Mouse (Mus musculus): ENCODE measurements at regions not wholly inside any gene's neighbourhood (a gene's known extent, or its start where the extent isn't known, plus 50 kb on each side); places are given as distances from the start of the nearest gene placed in this dataset.

DNA sequence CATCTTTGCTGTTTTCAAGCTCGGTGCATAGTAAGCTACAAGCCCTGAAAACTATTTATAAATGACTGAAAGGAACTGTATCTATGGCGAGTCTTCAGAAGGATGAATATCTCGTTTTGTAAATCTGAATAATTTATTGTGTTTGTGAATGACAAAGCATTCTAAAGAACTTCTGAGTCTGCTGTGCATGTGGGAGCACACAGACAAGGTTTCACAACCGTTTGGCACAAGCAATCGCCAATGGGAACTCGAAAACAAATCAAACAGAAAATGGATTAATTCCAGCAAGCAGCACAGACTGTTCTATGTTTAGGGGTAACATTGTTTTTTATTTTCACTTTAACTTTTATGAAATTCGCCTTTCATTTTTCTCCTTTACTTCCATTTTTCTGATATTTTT lies 486.0 kb downstream of the Tdrd3 start:
- Histone ChIP-seq H3K27me3 (ENCODE audit: control insufficient read depth, insufficient read depth, low read length) (no peaks in the 10 kb centered on the region), H3K36me3 (ENCODE audit: control insufficient read depth, insufficient read depth, low read length) (no peaks in the 10 kb centered on the region), H3K4me2 (replicated peaks; ENCODE audit: low read depth, low read length) (no peak overlapping the region), H3K9ac (replicated peaks; ENCODE audit: low read depth, low read length) (no peak overlapping the region), H3K4me3 (ENCODE audit: low read depth, low read length) (no peak overlapping the region), H3K9me3 (ENCODE audit: control insufficient read depth, low read depth, low read length) (no peaks in the 10 kb centered on the region), H3K4me1 (ENCODE audit: control insufficient read depth, insufficient read depth, low read length) (no peaks in the 10 kb centered on the region), H3K27ac (ENCODE audit: low read length) (no peak overlapping the region)
- WGBS = 87% methylated on average over 7 of the region's 7 CpGs
- ATAC-seq (ENCODE audit: insufficient number of reproducible peaks, insufficient read depth, low FRiP score, low read depth) = no peak
